Mouse (Mus musculus) neutrophil, adult 5-6 weeks (primary cell): ENCODE measurements at regions not wholly inside any gene's neighbourhood (a gene's known extent, or its start where the extent isn't known, plus 50 kb on each side); places are given as distances from the start of the nearest gene placed in this dataset.

Experiments
- ATAC-seq: fragments of 151-379, 151-347 bp; 2 replicates; pipeline ENCODE4 v1.8.0; 2017; ENCODE audit warnings: mild to moderate bottlenecking, moderate TSS enrichment; ENCODE audit not compliant: insufficient number of reproducible peaks, poor library complexity, low FRiP score, severe bottlenecking; ENCODE audit errors: extremely low read depth

DNA sequence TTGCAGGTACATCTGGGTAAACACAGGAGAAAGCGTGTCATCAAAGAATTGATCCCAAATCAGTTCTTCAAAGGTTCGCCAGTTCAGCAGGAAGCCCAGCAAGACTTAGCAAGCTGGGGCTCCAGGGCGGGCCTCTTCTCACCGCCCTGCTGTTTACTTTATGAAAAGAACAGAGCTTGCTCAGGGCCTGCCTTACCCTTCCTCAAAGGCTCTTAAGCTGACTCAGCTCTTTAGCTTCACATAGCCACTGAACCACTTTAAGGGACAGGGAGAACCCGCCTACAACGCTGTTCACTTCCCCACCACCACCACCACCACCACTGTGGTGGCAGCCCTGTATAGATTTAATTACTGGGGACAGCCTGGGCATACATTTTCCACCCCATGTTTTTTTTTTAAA lies 148.5 kb downstream of the Clic5 start:
- ATAC-seq: no peak

DNA sequence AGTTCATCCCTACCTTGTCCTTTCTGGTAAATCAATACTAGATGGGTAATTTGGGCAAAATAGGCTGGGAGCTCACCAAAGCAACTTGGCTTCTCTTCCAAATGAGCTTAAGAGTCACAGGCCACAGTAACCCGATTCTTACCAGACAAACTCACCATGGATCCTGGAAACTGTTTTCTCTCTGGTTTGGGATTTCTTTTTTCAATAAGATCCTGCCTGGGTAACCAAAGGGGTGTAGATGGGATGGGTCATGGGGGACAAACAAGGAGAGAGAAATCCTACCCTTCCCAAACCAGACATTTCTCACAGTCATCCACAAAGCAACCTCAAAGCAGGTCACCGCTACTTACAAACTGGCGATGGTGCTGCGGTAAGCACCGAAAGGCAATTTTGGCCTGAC lies 148.9 kb downstream of the Clic5 start:
- ATAC-seq: no peak

- no peak for ATAC-seq
Measured at GRCm38 (mm10) chr17:44344542-44344941, 156.2 kb downstream of the Clic5 start.

DNA sequence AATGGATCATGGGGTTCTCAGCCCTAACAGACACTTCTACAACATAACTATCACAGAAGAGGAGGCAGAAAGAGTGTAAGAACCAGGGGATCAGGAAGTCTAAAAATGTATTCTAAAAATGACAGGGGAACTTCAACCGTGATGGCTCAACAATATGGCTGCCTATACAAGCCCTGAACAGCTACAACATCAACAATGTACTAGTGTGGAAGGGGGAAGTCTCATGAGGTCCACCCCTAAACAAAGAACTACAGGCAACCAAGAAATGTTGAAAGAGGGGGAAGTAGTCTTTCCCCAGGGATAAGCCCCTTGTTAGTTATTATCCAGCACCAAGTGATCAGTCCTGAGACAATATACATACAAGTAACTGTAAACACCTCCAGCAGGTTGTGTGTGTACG lies 157.0 kb downstream of the Clic5 start:
- no peak for ATAC-seq

GRCm38 (mm10) chr17:44350201-44350948 lies 162.0 kb downstream of the Clic5 start:
- ATAC-seq: no peak

DNA sequence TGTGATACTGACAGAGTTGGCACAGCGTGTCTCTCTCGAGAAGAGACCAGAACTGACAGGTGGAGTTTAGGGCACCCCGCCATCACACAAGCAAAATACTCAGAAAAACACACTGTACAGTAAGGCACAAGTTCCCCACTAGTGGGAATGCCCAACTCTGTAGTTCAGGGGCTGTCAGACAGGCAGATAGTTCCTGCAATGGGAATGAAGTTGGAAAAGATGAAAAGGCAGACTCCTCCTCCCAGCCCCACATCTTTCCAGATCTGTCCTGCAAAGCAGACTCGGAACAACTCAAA lies 162.5 kb downstream of the Clic5 start:
- no peak for ATAC-seq

- ATAC-seq: peak; percentile 20; the same call in 1 of the 2 replicates
Measured at GRCm38 (mm10) chr17:44351499-44352117, 163.2 kb downstream of the Clic5 start.

DNA sequence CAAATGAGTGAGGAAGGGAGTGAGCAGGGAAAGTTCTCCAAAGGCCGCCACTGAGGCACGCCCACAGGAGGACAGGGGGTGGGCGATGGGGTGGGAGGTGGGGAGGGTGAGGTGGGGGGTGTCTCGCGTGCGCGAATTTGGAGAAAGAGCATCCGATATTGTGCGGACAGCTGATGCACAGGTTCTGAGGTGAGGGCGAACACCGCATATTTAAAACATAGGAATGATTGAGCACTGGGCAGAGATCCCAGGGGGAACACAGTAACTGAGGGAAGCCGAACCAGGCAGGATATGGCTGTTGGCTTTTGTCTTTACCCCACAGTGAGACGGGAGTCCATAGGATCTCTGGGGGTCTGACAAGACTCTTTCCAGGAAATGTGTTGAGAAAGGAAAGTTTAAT lies 163.8 kb downstream of the Clic5 start:
- ATAC-seq: no peak

DNA sequence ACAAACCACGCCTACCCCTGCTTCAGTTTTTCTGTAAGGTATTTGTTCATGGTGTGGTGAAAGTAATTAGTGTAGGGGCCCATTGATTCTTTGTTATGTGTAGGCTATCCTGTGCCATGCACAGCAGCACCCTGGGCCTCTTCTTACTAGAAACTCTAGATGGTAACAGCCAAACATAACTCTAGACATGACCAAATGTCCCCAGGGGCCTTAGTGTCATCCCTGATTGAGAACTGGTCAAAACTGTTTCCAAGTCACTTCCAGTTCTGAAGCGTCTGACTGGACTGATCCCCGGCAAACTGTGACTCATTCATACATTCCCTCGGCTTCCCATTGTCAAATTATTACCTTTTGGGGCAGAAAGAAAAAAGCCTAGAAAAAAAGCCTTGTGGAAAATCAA lies 174.7 kb downstream of the Clic5 start:
- ATAC-seq: no peak

DNA sequence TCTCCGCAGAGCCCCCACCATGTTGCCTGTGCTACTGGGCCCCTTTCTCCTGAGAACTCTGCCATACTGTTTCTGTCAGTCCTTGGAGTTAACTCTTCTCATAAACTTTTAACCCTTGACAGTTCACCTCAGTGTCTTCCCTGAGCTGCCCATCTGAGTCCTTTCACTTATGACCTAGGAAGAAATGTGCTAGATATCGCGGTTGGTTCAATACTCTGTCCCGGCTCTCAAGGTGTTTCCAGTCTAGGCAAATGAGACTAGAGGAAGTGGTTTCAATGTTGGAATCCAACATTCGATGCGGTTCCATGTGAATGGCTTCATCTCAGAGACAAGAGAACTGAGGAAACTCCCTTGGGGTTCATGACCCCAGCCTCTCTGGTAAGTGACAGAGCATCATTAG lies 176.1 kb downstream of the Clic5 start:
- ATAC-seq: no peak

- no peak for ATAC-seq
Measured at GRCm38 (mm10) chr17:44366438-44366837, 178.1 kb downstream of the Clic5 start.

- no peak for ATAC-seq
Measured at GRCm38 (mm10) chr17:44367561-44367960, 179.2 kb downstream of the Clic5 start.

DNA sequence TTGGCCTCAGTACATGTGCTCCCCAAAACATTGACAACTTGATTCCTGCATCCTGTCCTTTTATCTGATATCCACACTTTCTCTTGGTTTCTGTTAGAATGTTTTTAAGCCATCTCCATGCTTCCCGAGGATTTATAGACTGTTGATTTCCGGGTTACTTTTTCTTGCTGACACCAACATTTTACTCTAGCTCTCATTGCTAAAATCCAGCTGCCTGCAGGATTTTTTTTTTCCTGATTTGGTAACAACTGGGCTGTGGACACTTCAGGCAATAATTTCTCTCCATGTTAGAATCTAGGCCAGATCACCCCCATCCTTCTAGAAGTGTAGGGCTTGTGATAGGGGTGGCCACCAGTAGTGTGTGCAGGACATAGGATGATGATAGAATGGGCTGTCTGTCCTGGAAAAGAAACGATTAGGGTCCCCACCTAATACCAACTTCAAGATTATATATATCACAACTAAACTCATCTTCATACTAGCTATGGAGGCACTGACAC lies 182.6 kb downstream of the Clic5 start:
- no peak for ATAC-seq

- no peak for ATAC-seq
Measured at GRCm38 (mm10) chr17:44371620-44372019, 183.2 kb downstream of the Clic5 start.

DNA sequence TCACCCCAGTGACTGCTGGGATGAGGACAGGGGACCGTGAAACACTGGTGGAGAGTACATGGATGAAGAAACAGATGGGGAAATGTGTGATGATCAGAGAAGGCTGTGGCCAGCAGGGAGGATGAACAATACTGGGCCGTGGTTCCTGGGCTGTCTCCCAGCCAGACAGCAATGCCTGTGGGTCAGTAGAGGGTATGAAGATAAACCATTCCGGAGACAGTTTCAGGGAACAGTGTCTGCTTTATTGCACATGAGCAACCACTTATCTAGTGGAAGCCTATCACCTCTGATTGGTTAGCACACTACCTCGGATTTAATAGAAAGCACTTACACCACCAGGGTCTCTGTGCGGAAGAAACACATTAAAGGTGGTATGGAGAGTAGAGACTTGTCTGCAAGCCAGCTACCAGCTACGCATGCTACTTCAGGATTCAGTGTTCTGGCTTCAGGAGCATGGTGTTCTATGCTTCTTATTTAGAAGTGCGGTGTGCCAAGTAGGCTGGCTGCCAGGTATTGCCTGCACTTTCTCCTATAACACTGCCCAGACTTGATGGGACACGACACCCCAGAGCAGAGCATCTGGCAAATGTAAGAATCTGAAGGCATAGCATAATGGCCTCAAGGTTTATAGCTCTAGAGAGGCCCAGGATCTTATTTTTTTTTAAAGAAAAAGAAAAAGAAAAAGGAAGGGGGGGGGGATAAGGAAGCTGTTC lies 185.5 kb downstream of the Clic5 start:
- ATAC-seq: no peak

DNA sequence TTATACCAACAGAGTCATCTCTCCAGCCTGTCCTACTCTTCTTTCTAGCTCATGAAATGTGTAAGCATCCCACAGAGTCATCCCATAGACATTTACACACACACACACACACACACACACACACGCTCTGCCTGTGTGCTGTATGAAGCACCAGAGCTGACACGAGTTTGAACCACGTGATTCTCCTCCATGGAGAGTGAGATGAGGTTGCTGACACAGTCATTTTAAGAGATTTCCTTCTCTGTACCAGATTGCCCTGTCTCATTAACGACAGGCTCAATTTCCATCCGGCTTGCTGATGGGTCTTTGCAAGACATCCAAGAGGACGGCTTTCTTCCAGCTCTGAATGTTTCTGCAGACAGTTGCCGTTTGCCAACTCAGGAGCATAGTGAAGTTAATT lies 190.0 kb downstream of the Clic5 start:
- no peak for ATAC-seq

- no peak for ATAC-seq
Measured at GRCm38 (mm10) chr17:44388916-44389315, 200.5 kb downstream of the Clic5 start.

DNA sequence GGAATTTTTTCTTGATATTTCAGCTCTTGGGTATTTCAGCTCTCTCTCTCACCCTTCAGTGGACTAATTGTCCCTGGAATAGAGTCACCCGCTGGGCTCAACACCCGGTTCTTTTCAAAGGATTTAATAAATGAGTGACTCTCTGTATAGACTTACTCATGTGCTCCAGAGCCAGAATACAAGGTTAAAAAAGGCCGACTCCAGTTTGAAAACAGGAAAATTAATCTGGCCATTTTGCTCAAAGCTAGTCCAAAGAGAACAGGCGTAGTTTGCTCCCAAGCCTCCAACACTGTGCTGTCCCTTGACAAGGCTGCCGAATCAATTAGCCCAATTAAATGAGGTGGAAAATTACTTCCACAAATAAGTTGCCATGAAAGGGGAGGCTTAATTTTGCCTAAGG lies 209.4 kb downstream of the Clic5 start:
- ATAC-seq: no peak

- ATAC-seq: no peak
Measured at GRCm38 (mm10) chr17:44398231-44398630, 209.8 kb downstream of the Clic5 start.

DNA sequence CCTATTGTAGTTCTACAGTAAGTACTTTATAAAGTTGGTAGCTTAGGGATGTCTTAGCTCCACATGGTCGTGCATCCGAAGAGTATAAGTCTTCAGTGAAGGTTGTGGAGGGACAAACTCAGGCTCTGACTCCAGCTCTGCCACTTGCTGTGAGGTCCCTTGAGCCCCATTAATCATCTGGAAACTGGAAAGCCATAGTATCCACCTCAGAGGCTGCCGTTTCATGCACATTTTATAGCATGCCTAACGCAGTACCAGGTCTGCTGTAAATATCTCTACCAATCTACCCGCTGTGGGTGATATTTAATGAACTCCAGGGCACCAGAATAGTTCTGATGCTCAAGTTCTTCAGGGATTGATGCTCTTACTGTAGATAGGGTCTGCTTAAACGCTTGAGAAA lies 216.5 kb downstream of the Clic5 start:
- no peak for ATAC-seq
